Mouse (Mus musculus): ENCODE measurements around the gene Kazn.
A peak's percentile ranks its signal among the peaks of the same experiment; 100 is the strongest.

GRCm38 (mm10) chr4:142179531-142179930 is 59.7 kb downstream of the Kazn start:
- TF ChIP-seq CTCF (IDR thresholded peaks at IDR 0.05; ENCODE audit: low read depth, low read length), result no peak
- TF ChIP-seq POLR2A (IDR thresholded peaks at IDR 0.05; ENCODE audit: insufficient read depth, low read length), result no peak
- TF ChIP-seq EP300 (IDR thresholded peaks at IDR 0.05; ENCODE audit: insufficient read depth, low read depth, low read length), result 0 out of 2 replicates have a peak, but pooled peaks have one; percentile 4

Data from ES-Bruce4 (cell line).